Mouse (Mus musculus): ENCODE data around the gene Rpl22. TPM values are rescaled to one million over a fixed set of nuclear protein-coding genes. Genes with fewer than 3 reads are reported as not detected.

Rpl22 gene
- polyA plus RNA-seq, 1 experiment from 2014 or later, result 441 TPM

GRCm38 (mm10) chr4:152315498-152316213 is 9.9 kb upstream of the Rpl22 start:
- 2% methylated on average over 43 of the region's 43 CpGs for WGBS
- H3K4me1 ChIP-seq (ENCODE audit: control insufficient read depth, insufficient read depth, low read length), result peaks cover 8% of the 10 kb centered on the region; the same call in 1 of the 2 replicates
- peak overlapping the region; percentile 38 for H3K4me2 ChIP-seq (ENCODE audit: low read depth, low read length)
- H3K4me3 ChIP-seq (ENCODE audit: low read depth, low read length), result peak overlapping the region; percentile 26
- peaks cover 66% of the 10 kb centered on the region for H3K27me3 ChIP-seq (ENCODE audit: control insufficient read depth, insufficient read depth, low read length)
- ATAC-seq (replicated peaks; ENCODE audit: insufficient number of reproducible peaks, low FRiP score, low TSS enrichment, low read depth), result no peak
- no peaks in the 10 kb centered on the region for H3K9me3 ChIP-seq (replicated peaks; ENCODE audit: control insufficient read depth, low read length)
- H3K9ac ChIP-seq (replicated peaks; ENCODE audit: low read length), result no peak overlapping the region
- no peaks in the 10 kb centered on the region for H3K36me3 ChIP-seq (replicated peaks; ENCODE audit: control insufficient read depth, insufficient read depth, low read depth, low read length)
- H3K27ac ChIP-seq (replicated peaks; ENCODE audit: low read depth, low read length), result no peak overlapping the region
- DNase-seq (ENCODE audit: low spot score), result peak; percentile 43

GRCm38 (mm10) chr4:152317631-152318033 is 7.9 kb upstream of the Rpl22 start:
- peaks cover 8% of the 10 kb centered on the region; the same call in 1 of the 2 replicates for H3K4me1 ChIP-seq (ENCODE audit: control insufficient read depth, insufficient read depth, low read length)
- H3K4me3 ChIP-seq (ENCODE audit: low read depth, low read length), result no peak overlapping the region
- H3K9ac ChIP-seq (replicated peaks; ENCODE audit: low read length), result no peak overlapping the region
- no peaks in the 10 kb centered on the region for H3K36me3 ChIP-seq (replicated peaks; ENCODE audit: control insufficient read depth, insufficient read depth, low read depth, low read length)
- H3K27me3 ChIP-seq (ENCODE audit: control insufficient read depth, insufficient read depth, low read length), result peaks cover 51% of the 10 kb centered on the region
- DNase-seq (ENCODE audit: low spot score) (no peak), ATAC-seq (replicated peaks; ENCODE audit: insufficient number of reproducible peaks, low FRiP score, low TSS enrichment, low read depth) (no peak)
- no peak overlapping the region for H3K27ac ChIP-seq (replicated peaks; ENCODE audit: low read depth, low read length)
- H3K9me3 ChIP-seq (replicated peaks; ENCODE audit: control insufficient read depth, low read length), result no peaks in the 10 kb centered on the region
- 83% methylated on average over 6 of the region's 6 CpGs for WGBS
- H3K4me2 ChIP-seq (ENCODE audit: low read depth, low read length), result no peak overlapping the region

GRCm38 (mm10) chr4:152318517-152319234 is 6.9 kb upstream of the Rpl22 start, which contains the start of gene Rnf207:
Rnf207 (minus strand) TSS chr4:152318993.
- 2% methylated on average over 26 of the region's 26 CpGs for WGBS
- H3K9ac ChIP-seq (replicated peaks; ENCODE audit: low read length), result peak within 1 kb of the TSS; percentile 43
- H3K4me1 ChIP-seq (ENCODE audit: control insufficient read depth, insufficient read depth, low read length), result peaks cover 3% of the 10 kb centered on the region; the same call in 1 of the 2 replicates
- H3K27me3 ChIP-seq (ENCODE audit: control insufficient read depth, insufficient read depth, low read length), result peaks cover 40% of the 10 kb centered on the region
- H3K4me2 ChIP-seq (ENCODE audit: low read depth, low read length), result peak within 1 kb of the TSS; percentile 41; the same call in 1 of the 2 replicates
- no peaks in the 10 kb centered on the region for H3K9me3 ChIP-seq (replicated peaks; ENCODE audit: control insufficient read depth, low read length)
- ATAC-seq (replicated peaks; ENCODE audit: insufficient number of reproducible peaks, low FRiP score, low TSS enrichment, low read depth), result no peak
- H3K36me3 ChIP-seq (replicated peaks; ENCODE audit: control insufficient read depth, insufficient read depth, low read depth, low read length), result no peaks in the 10 kb centered on the region
- H3K27ac ChIP-seq (replicated peaks; ENCODE audit: low read depth, low read length), result no peak within 1 kb of the TSS
- peak; percentile 63 for DNase-seq (ENCODE audit: low spot score)
- H3K4me3 ChIP-seq (ENCODE audit: low read depth, low read length), result no peak within 1 kb of the TSS

GRCm38 (mm10) chr4:152321464-152321863 is 4.1 kb upstream of the Rpl22 start:
- Histone ChIP-seq H3K9me3 (replicated peaks; ENCODE audit: control insufficient read depth, low read length) (no peaks in the 10 kb centered on the region), H3K36me3 (replicated peaks; ENCODE audit: control insufficient read depth, insufficient read depth, low read depth, low read length) (no peaks in the 10 kb centered on the region), H3K27ac (replicated peaks; ENCODE audit: low read depth, low read length) (no peak overlapping the region), H3K4me2 (ENCODE audit: low read depth, low read length) (no peak overlapping the region), H3K9ac (replicated peaks; ENCODE audit: low read length) (no peak overlapping the region), H3K4me1 (ENCODE audit: control insufficient read depth, insufficient read depth, low read length) (no peaks in the 10 kb centered on the region), H3K4me3 (ENCODE audit: low read depth, low read length) (no peak overlapping the region), H3K27me3 (ENCODE audit: control insufficient read depth, insufficient read depth, low read length) (peaks cover 16% of the 10 kb centered on the region)
- DNase-seq (ENCODE audit: low spot score), result no peak
- WGBS, result 55% methylated on average over 5 of the region's 5 CpGs
- ATAC-seq (replicated peaks; ENCODE audit: insufficient number of reproducible peaks, low FRiP score, low TSS enrichment, low read depth), result no peak

- peak overlapping the region; percentile 99 for H3K4me3 ChIP-seq (ENCODE audit: low read depth, low read length)
- no peaks in the 10 kb centered on the region for H3K27me3 ChIP-seq (ENCODE audit: control insufficient read depth, insufficient read depth, low read length)
- H3K27ac ChIP-seq (replicated peaks; ENCODE audit: low read depth, low read length), result no peak overlapping the region
- no peaks in the 10 kb centered on the region for H3K9me3 ChIP-seq (replicated peaks; ENCODE audit: control insufficient read depth, low read length)
- H3K4me1 ChIP-seq (ENCODE audit: control insufficient read depth, insufficient read depth, low read length), result 0 out of 2 replicates have a peak, but pooled peaks cover 3% of the 10 kb centered on the region
- WGBS, result 56% methylated on average over 16 of the region's 16 CpGs
- H3K9ac ChIP-seq (replicated peaks; ENCODE audit: low read length), result peak overlapping the region; percentile 47
- DNase-seq (ENCODE audit: low spot score), result no peak
- ATAC-seq (replicated peaks; ENCODE audit: insufficient number of reproducible peaks, low FRiP score, low TSS enrichment, low read depth), result peak; percentile 17; the same call in 1 of the 2 replicates
- peaks cover 4% of the 10 kb centered on the region for H3K36me3 ChIP-seq (replicated peaks; ENCODE audit: control insufficient read depth, insufficient read depth, low read depth, low read length)
- H3K4me2 ChIP-seq (ENCODE audit: low read depth, low read length), result no peak overlapping the region
These were observed 640 bp upstream of the Rpl22 start for GRCm38 (mm10) chr4:152324641-152325562.

- under 1% methylated on average over 11 of the region's 11 CpGs for WGBS
- Histone ChIP-seq H3K27me3 (ENCODE audit: control insufficient read depth, insufficient read depth, low read length) (no peaks in the 10 kb centered on the region), H3K9me3 (replicated peaks; ENCODE audit: control insufficient read depth, low read length) (no peaks in the 10 kb centered on the region), H3K4me2 (ENCODE audit: low read depth, low read length) (peak overlapping the region; percentile 65), H3K4me1 (ENCODE audit: control insufficient read depth, insufficient read depth, low read length) (0 out of 2 replicates have a peak, but pooled peaks cover 3% of the 10 kb centered on the region), H3K36me3 (replicated peaks; ENCODE audit: control insufficient read depth, insufficient read depth, low read depth, low read length) (peaks cover 14% of the 10 kb centered on the region), H3K9ac (replicated peaks; ENCODE audit: low read length) (peak overlapping the region; percentile 97), H3K4me3 (ENCODE audit: low read depth, low read length) (peak overlapping the region; percentile 99), H3K27ac (replicated peaks; ENCODE audit: low read depth, low read length) (no peak overlapping the region)
- no peak for ATAC-seq (replicated peaks; ENCODE audit: insufficient number of reproducible peaks, low FRiP score, low TSS enrichment, low read depth)
- no peak for DNase-seq (ENCODE audit: low spot score)
These were observed 1.0 kb downstream of the Rpl22 start for GRCm38 (mm10) chr4:152326543-152326942.

- Histone ChIP-seq H3K27me3 (ENCODE audit: control insufficient read depth, insufficient read depth, low read length) (no peaks in the 10 kb centered on the region), H3K4me2 (ENCODE audit: low read depth, low read length) (no peak overlapping the region), H3K4me3 (ENCODE audit: low read depth, low read length) (no peak overlapping the region), H3K9me3 (replicated peaks; ENCODE audit: control insufficient read depth, low read length) (no peaks in the 10 kb centered on the region), H3K27ac (replicated peaks; ENCODE audit: low read depth, low read length) (no peak overlapping the region), H3K4me1 (ENCODE audit: control insufficient read depth, insufficient read depth, low read length) (0 out of 2 replicates have a peak, but pooled peaks cover 3% of the 10 kb centered on the region), H3K9ac (replicated peaks; ENCODE audit: low read length) (no peak overlapping the region), H3K36me3 (replicated peaks; ENCODE audit: control insufficient read depth, insufficient read depth, low read depth, low read length) (peaks cover 20% of the 10 kb centered on the region)
- DNase-seq (ENCODE audit: low spot score) (peak; percentile 59), ATAC-seq (replicated peaks; ENCODE audit: insufficient number of reproducible peaks, low FRiP score, low TSS enrichment, low read depth) (no peak)
- 80% methylated on average over 6 of the region's 6 CpGs for WGBS
These were observed 3.1 kb downstream of the Rpl22 start for GRCm38 (mm10) chr4:152328691-152329090.
